Mouse (Mus musculus) testis, adult 2 months (tissue): ENCODE results near the gene H3f3a. TPM values are rescaled to one million over a fixed set of nuclear protein-coding genes. Genes with fewer than 3 reads are reported as not detected.

ENCODE experiments used
- H3K27ac ChIP-seq: fragments of 200-500 bp; 2 replicates; pipeline ENCODE4 v1.5.1; 2012; ENCODE audit warnings: low read depth, low read length; ENCODE audit not compliant: control insufficient read depth, insufficient read depth
- H3K27me3 ChIP-seq: fragments of 200-500 bp; 2 replicates; pipeline ENCODE4 v1.6.1; 2012; ENCODE audit warnings: mild to moderate bottlenecking, low read length, moderate library complexity; ENCODE audit not compliant: control insufficient read depth, insufficient read depth
- H3K36me3 ChIP-seq: fragments of 200-500 bp; 2 replicates; pipeline ENCODE4 v1.6.1; 2012; ENCODE audit warnings: mild to moderate bottlenecking, low read length; ENCODE audit not compliant: control insufficient read depth, insufficient read depth
- H3K4me1 ChIP-seq: fragments of 200-500 bp; 2 replicates; pipeline ENCODE4 v1.6.1; 2012; ENCODE audit warnings: low read length; ENCODE audit not compliant: control insufficient read depth, insufficient read depth
- H3K4me3 ChIP-seq: fragments of 200-500 bp; 2 replicates; pipeline ENCODE4 v1.5.1; 2012; ENCODE audit warnings: low read depth, mild to moderate bottlenecking, low read length, moderate library complexity, mixed read lengths; ENCODE audit not compliant: control insufficient read depth
- CTCF ChIP-seq: fragments of 200-500 bp; IDR thresholded peaks from 2 replicates; pipeline ENCODE4 v1.5.1; 2012; ENCODE audit warnings: low read depth, mild to moderate bottlenecking, inconsistent platforms, low read length, moderate library complexity; ENCODE audit not compliant: control insufficient read depth, insufficient read depth, insufficient replicate concordance
- POLR2A ChIP-seq: fragments of 200-500 bp; IDR thresholded peaks from 2 replicates; pipeline ENCODE4 v1.6.1; 2012; ENCODE audit warnings: low read depth, mild to moderate bottlenecking, inconsistent platforms, low read length, moderate library complexity; ENCODE audit not compliant: control insufficient read depth
- polyA plus RNA-seq: library from polyadenylated mRNA; depleted of rRNA; stranded (reverse); fragments of >200 nt; gene quantifications from 2 replicates; pipeline ENCODE4 v1.2.3, GENCODE M21; 2012; rRNA removed

Gene H3f3a
- polyA plus RNA-seq, 1 experiment, result 538 TPM

DNA sequence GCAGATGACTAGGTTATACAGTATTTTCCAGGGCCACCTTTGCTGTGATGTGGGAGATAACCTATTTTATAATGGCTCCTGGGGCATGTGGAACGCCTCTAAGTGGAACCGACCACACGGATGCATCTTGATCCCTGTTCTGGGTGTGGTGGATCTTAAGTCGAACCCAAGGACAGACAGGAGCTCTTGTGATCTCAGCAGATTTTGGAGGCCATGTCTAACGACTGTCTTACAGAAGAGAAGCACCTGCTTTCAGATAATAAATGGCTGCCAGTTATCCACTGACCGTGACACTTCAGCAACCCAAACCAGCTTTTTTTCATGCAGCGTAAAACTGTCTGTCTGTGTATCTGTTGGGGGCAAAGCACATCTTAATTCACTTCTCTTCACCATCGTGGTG lies 59.4 kb downstream of the H3f3a start:
- Histone ChIP-seq H3K27ac (no peak overlapping the region), H3K4me3 (no peak overlapping the region), H3K27me3 (no peaks in the 10 kb centered on the region), H3K36me3 (no peaks in the 10 kb centered on the region; the same call in 1 of the 2 replicates), H3K4me1 (no peaks in the 10 kb centered on the region)
- TF ChIP-seq CTCF (no peak), POLR2A (no peak)

GRCm38 (mm10) chr1:180752115-180752514 lies 61.6 kb downstream of the H3f3a start:
- Histone ChIP-seq H3K27me3 (no peaks in the 10 kb centered on the region), H3K4me3 (no peak overlapping the region), H3K27ac (no peak overlapping the region), H3K36me3 (no peaks in the 10 kb centered on the region; the same call in 1 of the 2 replicates), H3K4me1 (no peaks in the 10 kb centered on the region)
- TF ChIP-seq CTCF, result no peak
- TF ChIP-seq POLR2A, result no peak

Other genes starting within 250 kb of the H3f3a start
- 39.9 and 47.5 TPM in 2 replicates for gene Parp1, start 245.0 kb downstream of the H3f3a start, polyA plus RNA-seq
- gene Lin9, start 172.8 kb downstream of the H3f3a start, polyA plus RNA-seq, result 11.1 and 13.5 TPM in 2 replicates
- not detected in 2 replicates for gene Mixl1, start 116.9 kb downstream of the H3f3a start, polyA plus RNA-seq
- gene Acbd3, start 87.9 kb downstream of the H3f3a start, polyA plus RNA-seq, result 14.9 and 17.6 TPM in 2 replicates
- gene Sde2, start 37.2 kb upstream of the H3f3a start, polyA plus RNA-seq, result 9.1 and 11.1 TPM in 2 replicates
- 0.17 and 0.18 TPM in 2 replicates for gene Lefty2, start 79.2 kb upstream of the H3f3a start, polyA plus RNA-seq
- gene Pycr2, start 90.3 kb upstream of the H3f3a start, polyA plus RNA-seq, result 8.6 and 9.7 TPM in 2 replicates
- gene Lefty1, start 121.1 kb upstream of the H3f3a start, polyA plus RNA-seq, result 1.5 and 2.0 TPM in 2 replicates
- 3.6 and 3.7 TPM in 2 replicates for gene Tmem63a, start 128.4 kb upstream of the H3f3a start, polyA plus RNA-seq
- 60.1 and 63.9 TPM in 2 replicates for gene Ephx1, start 207.0 kb upstream of the H3f3a start, polyA plus RNA-seq
- gene 9130409I23Rik, start 237.3 kb upstream of the H3f3a start, polyA plus RNA-seq, result not detected in 2 replicates